Mouse (Mus musculus): ENCODE measurements around the gene Ina. TPM values are rescaled to one million over a fixed set of nuclear protein-coding genes. Genes with fewer than 3 reads are reported as not detected.

Gene Ina
- total RNA-seq, 2 experiments from 2014 or later: 0.09 to 1.1 TPM

- no peak for ATAC-seq (replicated peaks; ENCODE audit: low FRiP score, low TSS enrichment, poor library complexity, severe bottlenecking)
These were observed 5.1 kb upstream of the Ina start for GRCm38 (mm10) chr19:47009420-47009819.

- no peak for ATAC-seq (replicated peaks; ENCODE audit: low FRiP score, low TSS enrichment, poor library complexity, severe bottlenecking)
These were observed 4.6 kb upstream of the Ina start for GRCm38 (mm10) chr19:47009943-47010342.

- ATAC-seq (replicated peaks; ENCODE audit: low FRiP score, low TSS enrichment, poor library complexity, severe bottlenecking): no peak
These were observed 1.9 kb upstream of the Ina start for GRCm38 (mm10) chr19:47012521-47013130.

- no peak for ATAC-seq (replicated peaks; ENCODE audit: low FRiP score, low TSS enrichment, poor library complexity, severe bottlenecking)
These were observed 949 bp upstream of the Ina start for GRCm38 (mm10) chr19:47013340-47014158.

- no peak for ATAC-seq (replicated peaks; ENCODE audit: low FRiP score, low TSS enrichment, poor library complexity, severe bottlenecking)
These were observed 395 bp upstream of the Ina start for GRCm38 (mm10) chr19:47014159-47014446.

GRCm38 (mm10) chr19:47015396-47015795 lies 898 bp downstream of the Ina start:
- no peak for ATAC-seq (replicated peaks; ENCODE audit: low FRiP score, low TSS enrichment, poor library complexity, severe bottlenecking)

GRCm38 (mm10) chr19:47015965-47016364 lies 1.5 kb downstream of the Ina start:
- no peak for ATAC-seq (replicated peaks; ENCODE audit: low FRiP score, low TSS enrichment, poor library complexity, severe bottlenecking)

GRCm38 (mm10) chr19:47016487-47016886 lies 2.0 kb downstream of the Ina start:
- peak; percentile 63 for ATAC-seq (replicated peaks; ENCODE audit: low FRiP score, low TSS enrichment, poor library complexity, severe bottlenecking)

- no peak for ATAC-seq (replicated peaks; ENCODE audit: low FRiP score, low TSS enrichment, poor library complexity, severe bottlenecking)
These were observed 3.3 kb downstream of the Ina start for GRCm38 (mm10) chr19:47017831-47018230.

- ATAC-seq (replicated peaks; ENCODE audit: low FRiP score, low TSS enrichment, poor library complexity, severe bottlenecking): no peak
These were observed 3.8 kb downstream of the Ina start for GRCm38 (mm10) chr19:47018330-47018729.

- no peak for ATAC-seq (replicated peaks; ENCODE audit: low FRiP score, low TSS enrichment, poor library complexity, severe bottlenecking)
These were observed 4.8 kb downstream of the Ina start for GRCm38 (mm10) chr19:47019326-47019725.

GRCm38 (mm10) chr19:47022709-47023108 lies 8.2 kb downstream of the Ina start:
- ATAC-seq (replicated peaks; ENCODE audit: low FRiP score, low TSS enrichment, poor library complexity, severe bottlenecking): no peak

- ATAC-seq (replicated peaks; ENCODE audit: low FRiP score, low TSS enrichment, poor library complexity, severe bottlenecking): no peak
These were observed 9.0 kb downstream of the Ina start for GRCm38 (mm10) chr19:47023546-47023945.

- no peak for ATAC-seq (replicated peaks; ENCODE audit: low FRiP score, low TSS enrichment, poor library complexity, severe bottlenecking)
These were observed 10.5 kb downstream of the Ina start for GRCm38 (mm10) chr19:47024954-47025353.

GRCm38 (mm10) chr19:47026513-47026912 lies 12.0 kb downstream of the Ina start:
- no peak for ATAC-seq (replicated peaks; ENCODE audit: low FRiP score, low TSS enrichment, poor library complexity, severe bottlenecking)

GRCm38 (mm10) chr19:47029796-47030195 lies 15.3 kb downstream of the Ina start:
- ATAC-seq (replicated peaks; ENCODE audit: low FRiP score, low TSS enrichment, poor library complexity, severe bottlenecking): no peak

- ATAC-seq (replicated peaks; ENCODE audit: low FRiP score, low TSS enrichment, poor library complexity, severe bottlenecking): no peak
These were observed 17.3 kb downstream of the Ina start for GRCm38 (mm10) chr19:47031770-47032169.

- no peak for ATAC-seq (replicated peaks; ENCODE audit: low FRiP score, low TSS enrichment, poor library complexity, severe bottlenecking)
These were observed 20.4 kb downstream of the Ina start for GRCm38 (mm10) chr19:47034916-47035315.

- no peak for ATAC-seq (replicated peaks; ENCODE audit: low FRiP score, low TSS enrichment, poor library complexity, severe bottlenecking)
These were observed 22.1 kb downstream of the Ina start for GRCm38 (mm10) chr19:47036596-47036995.

GRCm38 (mm10) chr19:47040720-47041473 lies 26.4 kb downstream of the Ina start:
- ATAC-seq (replicated peaks; ENCODE audit: low FRiP score, low TSS enrichment, poor library complexity, severe bottlenecking): no peak

- ATAC-seq (replicated peaks; ENCODE audit: low FRiP score, low TSS enrichment, poor library complexity, severe bottlenecking): no peak
These were observed 29.1 kb downstream of the Ina start for GRCm38 (mm10) chr19:47043608-47044007.
